Mouse (Mus musculus) G1E-ER4 (cell line): Measurements from ENCODE around the gene Olfr844. TPM values are rescaled to one million over a fixed set of nuclear protein-coding genes. Genes with fewer than 3 reads are reported as not detected.

Experiments
- GATA1 ChIP-seq: IDR thresholded peaks from one replicate; pipeline ENCODE4 v1.8.0; 2012; ENCODE audit warnings: low read length, inconsistent platforms
- polyA plus RNA-seq: library from polyadenylated mRNA; stranded (reverse); fragments of >175 nt; gene quantifications from 2 replicates; pipeline ENCODE4 v1.2.3, GENCODE M21; 2012

Olfr844 gene
- polyA plus RNA-seq, result not detected in 2 replicates

DNA sequence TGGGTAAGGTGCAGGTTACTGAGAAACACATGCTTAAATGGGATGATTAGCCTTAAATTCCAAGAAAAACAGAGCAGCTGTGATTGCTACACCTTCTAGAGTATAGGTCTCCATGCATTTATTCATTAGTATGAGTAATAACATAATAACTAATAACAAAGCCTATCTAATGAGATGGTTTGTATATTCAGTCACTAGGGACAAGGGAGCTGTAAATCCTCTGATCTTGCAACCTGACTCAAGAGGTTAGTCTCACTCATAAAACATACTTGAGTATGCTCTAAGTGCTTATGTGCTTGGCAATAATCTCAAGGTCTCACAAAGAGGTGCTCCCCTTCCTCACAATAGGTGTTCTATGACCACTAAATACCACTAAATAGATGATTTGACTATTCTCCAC, at the start of gene Olfr844:
Gene Olfr844 (plus strand): TSS at position 301 of the 400 bp plus-strand sequence.
- TF ChIP-seq GATA1, result no peak

GRCm38 (mm10) chr9:19336157-19336556, 20.0 kb downstream of the Olfr844 start, which contains the start of gene Olfr845:
Gene Olfr845 (plus strand): TSS chr9:19336457.
- no peak for TF ChIP-seq GATA1

- no peak for TF ChIP-seq GATA1
Measured at GRCm38 (mm10) chr9:19363905-19364304, 47.8 kb downstream of the Olfr844 start, which contains the start of gene Olfr846. Gene Olfr846 (minus strand): TSS chr9:19364005.

Other genes starting within 250 kb of the Olfr844 start
- not detected in 2 replicates for gene Olfr836, start 196.0 kb upstream of the Olfr844 start, polyA plus RNA-seq
- gene Olfr837, start 180.0 kb upstream of the Olfr844 start, polyA plus RNA-seq, result not detected in 2 replicates
- gene Olfr839-ps1, start 139.0 kb upstream of the Olfr844 start, polyA plus RNA-seq, result not detected in 2 replicates
- not detected in 2 replicates for gene Olfr843, start 64.4 kb upstream of the Olfr844 start, polyA plus RNA-seq
- not detected in 2 replicates for gene Olfr845, start 20.1 kb downstream of the Olfr844 start, polyA plus RNA-seq
- not detected in 2 replicates for gene Olfr846, start 47.7 kb downstream of the Olfr844 start, polyA plus RNA-seq
- not detected in 2 replicates for gene Olfr847, start 62.3 kb downstream of the Olfr844 start, polyA plus RNA-seq
- not detected in 2 replicates for gene Olfr849, start 123.9 kb downstream of the Olfr844 start, polyA plus RNA-seq
- not detected in 2 replicates for gene Olfr850, start 161.9 kb downstream of the Olfr844 start, polyA plus RNA-seq
- not detected in 2 replicates for gene Olfr851, start 176.9 kb downstream of the Olfr844 start, polyA plus RNA-seq
- gene Olfr853, start 224.7 kb downstream of the Olfr844 start, polyA plus RNA-seq, result not detected in 2 replicates